Mouse (Mus musculus): ENCODE results near the gene Dap. TPM values are rescaled to one million over a fixed set of nuclear protein-coding genes. Genes with fewer than 3 reads are reported as not detected.

The Dap gene
- total RNA-seq, 2 experiments from 2014 or later = 92.0 to 93.7 TPM

GRCm38 (mm10) chr15:31236549-31236907, 12.4 kb downstream of the Dap start:
- DNase-seq (ENCODE audit: low spot score in 2 of 2) = no peak

GRCm38 (mm10) chr15:31237368-31237767, 13.3 kb downstream of the Dap start:
- DNase-seq (ENCODE audit: low spot score in 2 of 2) = peak in 1 of 2 experiments; percentile 37

- no peak for DNase-seq (ENCODE audit: low spot score in 2 of 2)
These were observed 13.8 kb downstream of the Dap start for GRCm38 (mm10) chr15:31237898-31238297.

- DNase-seq (ENCODE audit: low spot score in 2 of 2) = no peak
These were observed 14.5 kb downstream of the Dap start for GRCm38 (mm10) chr15:31238611-31239010.

GRCm38 (mm10) chr15:31239713-31240112, 15.6 kb downstream of the Dap start:
- DNase-seq (ENCODE audit: low spot score in 2 of 2) = no peak

- no peak for DNase-seq (ENCODE audit: low spot score in 2 of 2)
These were observed 16.1 kb downstream of the Dap start for GRCm38 (mm10) chr15:31240181-31240580.

- no peak for DNase-seq (ENCODE audit: low spot score in 2 of 2)
These were observed 19.1 kb downstream of the Dap start for GRCm38 (mm10) chr15:31243260-31243659.

GRCm38 (mm10) chr15:31244696-31245445, 20.8 kb downstream of the Dap start:
- DNase-seq (ENCODE audit: low spot score in 2 of 2) = no peak

GRCm38 (mm10) chr15:31245934-31246333, 21.8 kb downstream of the Dap start:
- no peak for DNase-seq (ENCODE audit: low spot score in 2 of 2)

- no peak for DNase-seq (ENCODE audit: low spot score in 2 of 2)
These were observed 22.9 kb downstream of the Dap start for GRCm38 (mm10) chr15:31247035-31247434.

- no peak for DNase-seq (ENCODE audit: low spot score in 2 of 2)
These were observed 24.8 kb downstream of the Dap start for GRCm38 (mm10) chr15:31248882-31249281.

- no peak for DNase-seq (ENCODE audit: low spot score in 2 of 2)
These were observed 25.9 kb downstream of the Dap start for GRCm38 (mm10) chr15:31250027-31250426.

- DNase-seq (ENCODE audit: low spot score in 2 of 2) = no peak
These were observed 26.6 kb downstream of the Dap start for GRCm38 (mm10) chr15:31250676-31251075.

- no peak for DNase-seq (ENCODE audit: low spot score in 2 of 2)
These were observed 27.1 kb downstream of the Dap start for GRCm38 (mm10) chr15:31251189-31251588.

- DNase-seq (ENCODE audit: low spot score in 2 of 2) = no peak
These were observed 28.6 kb downstream of the Dap start for GRCm38 (mm10) chr15:31252590-31253311.

GRCm38 (mm10) chr15:31253380-31253779, 29.3 kb downstream of the Dap start:
- no peak for DNase-seq (ENCODE audit: low spot score in 2 of 2)

GRCm38 (mm10) chr15:31253963-31254362, 29.8 kb downstream of the Dap start:
- DNase-seq (ENCODE audit: low spot score in 2 of 2) = no peak

GRCm38 (mm10) chr15:31254939-31255535, 30.9 kb downstream of the Dap start:
- DNase-seq (ENCODE audit: low spot score in 2 of 2) = no peak

- no peak for DNase-seq (ENCODE audit: low spot score in 2 of 2)
These were observed 31.6 kb downstream of the Dap start for GRCm38 (mm10) chr15:31255762-31256161.

- no peak for DNase-seq (ENCODE audit: low spot score in 2 of 2)
These were observed 33.2 kb downstream of the Dap start for GRCm38 (mm10) chr15:31257329-31257728.

- no peak for DNase-seq (ENCODE audit: low spot score in 2 of 2)
These were observed 34.0 kb downstream of the Dap start for GRCm38 (mm10) chr15:31258029-31258692.
